Mouse (Mus musculus): ENCODE measurements around the gene Col5a1.

DNA sequence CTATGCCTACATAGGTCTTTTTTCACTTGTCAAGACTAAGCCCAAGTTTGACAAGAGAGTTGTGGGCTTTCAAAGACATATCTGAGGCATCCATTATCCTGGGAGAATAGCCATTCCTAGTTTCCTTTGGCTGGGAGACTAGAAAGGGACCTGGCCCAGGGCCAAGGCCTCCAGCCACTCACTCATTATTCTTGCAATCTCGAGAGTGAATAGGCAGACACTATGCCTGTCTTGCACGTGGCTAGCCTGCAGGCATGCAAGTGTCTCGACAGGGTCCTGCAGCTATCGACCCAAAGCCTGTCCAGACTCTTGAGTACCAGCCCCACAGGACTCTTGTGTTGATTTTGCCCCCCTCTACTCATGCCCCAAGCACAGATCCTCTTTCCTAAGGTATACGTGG lies 71.0 kb downstream of the Col5a1 start:
- no peak for TF ChIP-seq CTCF (IDR thresholded peaks at IDR 0.05)
- TF ChIP-seq POLR2A (IDR thresholded peaks at IDR 0.05; ENCODE audit: insufficient read depth, low read depth, low read length) = no peak
- TF ChIP-seq EP300 (IDR thresholded peaks at IDR 0.05; ENCODE audit: insufficient read depth, low read depth, low read length) = no peak

Data from heart, adult 2 months (tissue).